Mouse (Mus musculus): ENCODE data around the gene Gm9821. TPM values are rescaled to one million over a fixed set of nuclear protein-coding genes. Genes with fewer than 3 reads are reported as not detected.

Gm9821 gene
- total and polyA plus RNA-seq, 2 experiments: not detected

- H3K9ac ChIP-seq (ENCODE audit: low read depth, low read length): no peak overlapping the region
- peaks cover 37% of the 10 kb centered on the region for H3K4me1 ChIP-seq (ENCODE audit: control insufficient read depth, insufficient read depth, low read length)
- no peaks in the 10 kb centered on the region for H3K36me3 ChIP-seq (ENCODE audit: control insufficient read depth, insufficient read depth, low read length)
- no peaks in the 10 kb centered on the region for H3K27me3 ChIP-seq (ENCODE audit: control insufficient read depth, insufficient read depth, low read length)
- no peak for TF ChIP-seq POLR2A (IDR thresholded peaks at IDR 0.05; ENCODE audit: extremely low read depth, insufficient read depth, low read length)
- TF ChIP-seq CTCF (IDR thresholded peaks at IDR 0.05; ENCODE audit: low read depth, low read length): no peak
- WGBS: 53% methylated on average over 11 of the region's 11 CpGs
- no peak overlapping the region for H3K27ac ChIP-seq (replicated peaks; ENCODE audit: insufficient read depth, low read depth, low read length)
- peak; percentile 35 for DNase-seq (ENCODE audit: extremely low read depth, low read depth, low spot score)
- H3K4me3 ChIP-seq (ENCODE audit: insufficient read depth, low read depth, low read length): no peak overlapping the region
- H3K79me2 ChIP-seq (ENCODE audit: control insufficient read depth, insufficient read depth, low read length): peaks cover 41% of the 10 kb centered on the region; the same call in 1 of the 2 replicates
Measured at GRCm38 (mm10) chr2:91959544-91960410, 14.3 kb downstream of the Gm9821 start.

GRCm38 (mm10) chr2:91960459-91960858, 15.0 kb downstream of the Gm9821 start:
- Histone ChIP-seq H3K79me2 (ENCODE audit: control insufficient read depth, insufficient read depth, low read length) (peaks cover 38% of the 10 kb centered on the region; the same call in 1 of the 2 replicates), H3K36me3 (ENCODE audit: control insufficient read depth, insufficient read depth, low read length) (no peaks in the 10 kb centered on the region), H3K27me3 (ENCODE audit: control insufficient read depth, insufficient read depth, low read length) (no peaks in the 10 kb centered on the region), H3K27ac (replicated peaks; ENCODE audit: insufficient read depth, low read depth, low read length) (no peak overlapping the region), H3K4me3 (ENCODE audit: insufficient read depth, low read depth, low read length) (no peak overlapping the region), H3K4me1 (ENCODE audit: control insufficient read depth, insufficient read depth, low read length) (peaks cover 30% of the 10 kb centered on the region), H3K9ac (ENCODE audit: low read depth, low read length) (no peak overlapping the region)
- TF ChIP-seq CTCF (IDR thresholded peaks at IDR 0.05; ENCODE audit: low read depth, low read length) (no peak), POLR2A (IDR thresholded peaks at IDR 0.05; ENCODE audit: extremely low read depth, insufficient read depth, low read length) (no peak)
- no peak for DNase-seq (ENCODE audit: extremely low read depth, low read depth, low spot score)
- 91% methylated on average over 5 of the region's 5 CpGs for WGBS

GRCm38 (mm10) chr2:91961901-91962761, 16.6 kb downstream of the Gm9821 start:
- Histone ChIP-seq H3K9ac (ENCODE audit: low read depth, low read length) (peak overlapping the region; percentile 89), H3K27ac (replicated peaks; ENCODE audit: insufficient read depth, low read depth, low read length) (peak overlapping the region; percentile 79), H3K36me3 (ENCODE audit: control insufficient read depth, insufficient read depth, low read length) (no peaks in the 10 kb centered on the region), H3K27me3 (ENCODE audit: control insufficient read depth, insufficient read depth, low read length) (no peaks in the 10 kb centered on the region), H3K4me1 (ENCODE audit: control insufficient read depth, insufficient read depth, low read length) (peaks cover 22% of the 10 kb centered on the region), H3K79me2 (ENCODE audit: control insufficient read depth, insufficient read depth, low read length) (peaks cover 28% of the 10 kb centered on the region; the same call in 1 of the 2 replicates), H3K4me3 (ENCODE audit: insufficient read depth, low read depth, low read length) (peak overlapping the region; percentile 79)
- TF ChIP-seq CTCF (IDR thresholded peaks at IDR 0.05; ENCODE audit: low read depth, low read length): no peak
- TF ChIP-seq POLR2A (IDR thresholded peaks at IDR 0.05; ENCODE audit: extremely low read depth, insufficient read depth, low read length): 0 out of 2 replicates have a peak, but pooled peaks have one; percentile 7
- peak; percentile 92 for DNase-seq (ENCODE audit: extremely low read depth, low read depth, low spot score)
- 11% methylated on average over 4 of the region's 4 CpGs for WGBS

GRCm38 (mm10) chr2:91962864-91963401, 17.4 kb downstream of the Gm9821 start:
- H3K27ac ChIP-seq (replicated peaks; ENCODE audit: insufficient read depth, low read depth, low read length): peak overlapping the region; percentile 79
- H3K9ac ChIP-seq (ENCODE audit: low read depth, low read length): peak overlapping the region; percentile 89
- TF ChIP-seq POLR2A (IDR thresholded peaks at IDR 0.05; ENCODE audit: extremely low read depth, insufficient read depth, low read length) (no peak), CTCF (IDR thresholded peaks at IDR 0.05; ENCODE audit: low read depth, low read length) (no peak)
- H3K36me3 ChIP-seq (ENCODE audit: control insufficient read depth, insufficient read depth, low read length): no peaks in the 10 kb centered on the region
- peaks cover 23% of the 10 kb centered on the region for H3K4me1 ChIP-seq (ENCODE audit: control insufficient read depth, insufficient read depth, low read length)
- H3K27me3 ChIP-seq (ENCODE audit: control insufficient read depth, insufficient read depth, low read length): no peaks in the 10 kb centered on the region
- H3K4me3 ChIP-seq (ENCODE audit: insufficient read depth, low read depth, low read length): peak overlapping the region; percentile 79
- WGBS: 0% methylated on average over 23 of the region's 39 CpGs
- peaks cover 23% of the 10 kb centered on the region; the same call in 1 of the 2 replicates for H3K79me2 ChIP-seq (ENCODE audit: control insufficient read depth, insufficient read depth, low read length)
- peak; percentile 36 for DNase-seq (ENCODE audit: extremely low read depth, low read depth, low spot score)

GRCm38 (mm10) chr2:91963443-91963932, 18.0 kb downstream of the Gm9821 start:
- Histone ChIP-seq H3K79me2 (ENCODE audit: control insufficient read depth, insufficient read depth, low read length) (peaks cover 20% of the 10 kb centered on the region; the same call in 1 of the 2 replicates), H3K36me3 (ENCODE audit: control insufficient read depth, insufficient read depth, low read length) (no peaks in the 10 kb centered on the region), H3K27ac (replicated peaks; ENCODE audit: insufficient read depth, low read depth, low read length) (peak overlapping the region; percentile 79), H3K4me1 (ENCODE audit: control insufficient read depth, insufficient read depth, low read length) (peaks cover 23% of the 10 kb centered on the region), H3K9ac (ENCODE audit: low read depth, low read length) (peak overlapping the region; percentile 89), H3K27me3 (ENCODE audit: control insufficient read depth, insufficient read depth, low read length) (no peaks in the 10 kb centered on the region), H3K4me3 (ENCODE audit: insufficient read depth, low read depth, low read length) (peak overlapping the region; percentile 79)
- WGBS: under 1% methylated on average over 40 of the region's 57 CpGs
- TF ChIP-seq CTCF (IDR thresholded peaks at IDR 0.05; ENCODE audit: low read depth, low read length) (peak; percentile 87), POLR2A (IDR thresholded peaks at IDR 0.05; ENCODE audit: extremely low read depth, insufficient read depth, low read length) (0 out of 2 replicates have a peak, but pooled peaks have one; percentile 33)
- peak; percentile 64 for DNase-seq (ENCODE audit: extremely low read depth, low read depth, low spot score)

Data from liver, adult 2 months (tissue).